Mouse (Mus musculus): Measurements from ENCODE around the gene Casp4. TPM values are rescaled to one million over a fixed set of nuclear protein-coding genes. Genes with fewer than 3 reads are reported as not detected.

The Casp4 gene
- polyA plus RNA-seq, 1 experiment from 2014 or later, result 0.78 TPM

- Histone ChIP-seq H3K9ac (ENCODE audit: low read depth, low read length) (no peak within 1 kb of the TSS), H3K9me3 (ENCODE audit: control insufficient read depth, low read length) (no peaks in the 10 kb centered on the region), H3K4me3 (ENCODE audit: low read depth, low read length) (no peak within 1 kb of the TSS), H3K27ac (ENCODE audit: low read depth, low read length) (no peak within 1 kb of the TSS), H3K36me3 (ENCODE audit: control insufficient read depth, insufficient read depth, low read length) (no peaks in the 10 kb centered on the region), H3K4me2 (no peak within 1 kb of the TSS), H3K27me3 (replicated peaks; ENCODE audit: control insufficient read depth, insufficient read depth, low read length) (no peaks in the 10 kb centered on the region), H3K4me1 (replicated peaks; ENCODE audit: control insufficient read depth, insufficient read depth, low read length) (no peaks in the 10 kb centered on the region)
- DNase-seq (ENCODE audit: low spot score) (no peak), ATAC-seq (replicated peaks; ENCODE audit: low FRiP score) (no peak)
- 75% methylated on average over 11 of the region's 11 CpGs for WGBS
Measured at GRCm38 (mm10) chr9:5298329-5299131, 10.1 kb upstream of the Casp4 start, which contains the start of gene Casp1. TSS of gene Casp1 (plus strand) at chr9:5298517.

GRCm38 (mm10) chr9:5299132-5299381 is 9.6 kb upstream of the Casp4 start:
- Histone ChIP-seq H3K27me3 (replicated peaks; ENCODE audit: control insufficient read depth, insufficient read depth, low read length) (no peaks in the 10 kb centered on the region), H3K9me3 (ENCODE audit: control insufficient read depth, low read length) (no peaks in the 10 kb centered on the region), H3K4me3 (ENCODE audit: low read depth, low read length) (no peak overlapping the region), H3K36me3 (ENCODE audit: control insufficient read depth, insufficient read depth, low read length) (no peaks in the 10 kb centered on the region), H3K4me2 (no peak overlapping the region), H3K27ac (ENCODE audit: low read depth, low read length) (no peak overlapping the region), H3K4me1 (replicated peaks; ENCODE audit: control insufficient read depth, insufficient read depth, low read length) (no peaks in the 10 kb centered on the region), H3K9ac (ENCODE audit: low read depth, low read length) (no peak overlapping the region)
- WGBS, result 65% methylated on average over 2 of the region's 2 CpGs
- ATAC-seq (replicated peaks; ENCODE audit: low FRiP score) (no peak), DNase-seq (ENCODE audit: low spot score) (no peak)

GRCm38 (mm10) chr9:5310112-5310511 is 1.5 kb downstream of the Casp4 start:
- Histone ChIP-seq H3K4me2 (no peak overlapping the region), H3K36me3 (ENCODE audit: control insufficient read depth, insufficient read depth, low read length) (no peaks in the 10 kb centered on the region), H3K9ac (ENCODE audit: low read depth, low read length) (no peak overlapping the region), H3K9me3 (ENCODE audit: control insufficient read depth, low read length) (no peaks in the 10 kb centered on the region), H3K27ac (ENCODE audit: low read depth, low read length) (no peak overlapping the region), H3K27me3 (replicated peaks; ENCODE audit: control insufficient read depth, insufficient read depth, low read length) (no peaks in the 10 kb centered on the region), H3K4me1 (replicated peaks; ENCODE audit: control insufficient read depth, insufficient read depth, low read length) (no peaks in the 10 kb centered on the region), H3K4me3 (ENCODE audit: low read depth, low read length) (no peak overlapping the region)
- ATAC-seq (replicated peaks; ENCODE audit: low FRiP score), result no peak
- DNase-seq (ENCODE audit: low spot score), result no peak

GRCm38 (mm10) chr9:5311435-5311834 is 2.8 kb downstream of the Casp4 start:
- Histone ChIP-seq H3K4me2 (no peak overlapping the region), H3K4me3 (ENCODE audit: low read depth, low read length) (no peak overlapping the region), H3K27me3 (replicated peaks; ENCODE audit: control insufficient read depth, insufficient read depth, low read length) (no peaks in the 10 kb centered on the region), H3K27ac (ENCODE audit: low read depth, low read length) (no peak overlapping the region), H3K9ac (ENCODE audit: low read depth, low read length) (no peak overlapping the region), H3K36me3 (ENCODE audit: control insufficient read depth, insufficient read depth, low read length) (no peaks in the 10 kb centered on the region), H3K4me1 (replicated peaks; ENCODE audit: control insufficient read depth, insufficient read depth, low read length) (no peaks in the 10 kb centered on the region), H3K9me3 (ENCODE audit: control insufficient read depth, low read length) (no peaks in the 10 kb centered on the region)
- 72% methylated on average over 4 of the region's 4 CpGs for WGBS
- ATAC-seq (replicated peaks; ENCODE audit: low FRiP score) (no peak), DNase-seq (ENCODE audit: low spot score) (no peak)

- no peak for DNase-seq (ENCODE audit: low spot score)
Measured at GRCm38 (mm10) chr9:5328204-5328603, 19.6 kb downstream of the Casp4 start.

DNA sequence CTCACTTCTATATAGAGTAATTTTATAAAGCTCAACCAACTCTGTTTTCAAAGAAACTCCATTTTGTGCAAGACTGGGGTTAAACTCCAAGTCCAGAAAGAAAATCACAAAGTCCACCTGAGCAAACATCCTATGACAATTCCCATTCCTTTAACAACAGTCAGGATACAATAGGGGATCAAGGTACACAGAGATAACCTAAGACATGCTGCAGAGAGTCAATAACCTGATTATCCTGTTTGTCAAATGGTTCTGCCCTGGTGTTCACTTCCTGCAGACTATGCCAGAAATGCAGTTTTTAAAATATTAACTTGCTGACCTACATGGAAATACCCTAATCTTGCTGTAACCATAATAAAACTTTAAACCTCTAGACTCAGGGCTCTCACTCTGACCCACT is 23.8 kb downstream of the Casp4 start:
- DNase-seq (ENCODE audit: low spot score), result no peak
- no peak overlapping the region for H3K4me3 ChIP-seq (ENCODE audit: low read depth, low read length)
- H3K27ac ChIP-seq (ENCODE audit: low read depth, low read length), result no peak overlapping the region
- no peaks in the 10 kb centered on the region for H3K27me3 ChIP-seq (replicated peaks; ENCODE audit: control insufficient read depth, insufficient read depth, low read length)
- H3K9me3 ChIP-seq (ENCODE audit: control insufficient read depth, low read length), result no peaks in the 10 kb centered on the region
- no peaks in the 10 kb centered on the region for H3K4me1 ChIP-seq (replicated peaks; ENCODE audit: control insufficient read depth, insufficient read depth, low read length)
- H3K9ac ChIP-seq (ENCODE audit: low read depth, low read length), result no peak overlapping the region
- H3K36me3 ChIP-seq (ENCODE audit: control insufficient read depth, insufficient read depth, low read length), result no peaks in the 10 kb centered on the region
- H3K4me2 ChIP-seq, result no peak overlapping the region
- no peak for ATAC-seq (replicated peaks; ENCODE audit: low FRiP score)

More at GRCm38 (mm10) chr9:5328204-5328603, 19.6 kb downstream of the Casp4 start:
- H3K27me3 ChIP-seq (replicated peaks; ENCODE audit: control insufficient read depth, insufficient read depth, low read length), result no peaks in the 10 kb centered on the region
- no peak overlapping the region for H3K4me2 ChIP-seq
- H3K27ac ChIP-seq (ENCODE audit: low read depth, low read length), result no peak overlapping the region
- ATAC-seq (replicated peaks; ENCODE audit: low FRiP score), result no peak
- no peak overlapping the region for H3K4me3 ChIP-seq (ENCODE audit: low read depth, low read length)
- WGBS, result 62% methylated on average over 3 of the region's 3 CpGs
- no peaks in the 10 kb centered on the region for H3K4me1 ChIP-seq (replicated peaks; ENCODE audit: control insufficient read depth, insufficient read depth, low read length)
- no peaks in the 10 kb centered on the region for H3K9me3 ChIP-seq (ENCODE audit: control insufficient read depth, low read length)
- H3K9ac ChIP-seq (ENCODE audit: low read depth, low read length), result no peak overlapping the region
- no peaks in the 10 kb centered on the region for H3K36me3 ChIP-seq (ENCODE audit: control insufficient read depth, insufficient read depth, low read length)

DNA sequence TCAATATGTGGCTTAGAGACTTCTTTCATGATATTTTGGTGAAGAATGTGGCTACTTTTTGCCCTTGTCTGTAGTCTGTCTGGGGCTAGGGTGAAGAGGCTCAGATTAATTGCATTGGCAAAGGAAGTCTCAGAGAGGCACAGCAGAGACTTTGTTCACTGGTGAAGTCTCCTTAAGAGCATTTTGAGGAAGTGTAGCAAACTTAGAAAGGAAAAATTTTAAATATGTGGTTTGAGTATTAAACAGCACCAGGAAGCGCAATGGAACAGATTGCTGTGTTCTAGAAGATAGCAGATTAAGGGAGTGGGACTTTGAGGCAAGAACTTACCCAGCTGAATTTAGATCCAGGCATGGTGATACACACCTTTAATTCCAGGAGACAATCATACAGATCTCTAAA is 24.8 kb downstream of the Casp4 start:
- Histone ChIP-seq H3K9ac (ENCODE audit: low read depth, low read length) (no peak overlapping the region), H3K4me3 (ENCODE audit: low read depth, low read length) (no peak overlapping the region), H3K27ac (ENCODE audit: low read depth, low read length) (no peak overlapping the region), H3K36me3 (ENCODE audit: control insufficient read depth, insufficient read depth, low read length) (no peaks in the 10 kb centered on the region), H3K27me3 (replicated peaks; ENCODE audit: control insufficient read depth, insufficient read depth, low read length) (no peaks in the 10 kb centered on the region), H3K4me2 (no peak overlapping the region), H3K9me3 (ENCODE audit: control insufficient read depth, low read length) (no peaks in the 10 kb centered on the region), H3K4me1 (replicated peaks; ENCODE audit: control insufficient read depth, insufficient read depth, low read length) (no peaks in the 10 kb centered on the region)
- 78% methylated on average over 1 of the region's 1 CpGs for WGBS
- no peak for ATAC-seq (replicated peaks; ENCODE audit: low FRiP score)
- no peak for DNase-seq (ENCODE audit: low spot score)

- Histone ChIP-seq H3K9me3 (ENCODE audit: control insufficient read depth, low read length) (no peaks in the 10 kb centered on the region), H3K27ac (ENCODE audit: low read depth, low read length) (no peak overlapping the region), H3K36me3 (ENCODE audit: control insufficient read depth, insufficient read depth, low read length) (no peaks in the 10 kb centered on the region), H3K4me1 (replicated peaks; ENCODE audit: control insufficient read depth, insufficient read depth, low read length) (no peaks in the 10 kb centered on the region), H3K9ac (ENCODE audit: low read depth, low read length) (no peak overlapping the region), H3K27me3 (replicated peaks; ENCODE audit: control insufficient read depth, insufficient read depth, low read length) (no peaks in the 10 kb centered on the region), H3K4me2 (no peak overlapping the region), H3K4me3 (ENCODE audit: low read depth, low read length) (no peak overlapping the region)
- ATAC-seq (replicated peaks; ENCODE audit: low FRiP score) (peak; percentile 53), DNase-seq (ENCODE audit: low spot score) (no peak)
- 33% methylated on average over 1 of the region's 1 CpGs for WGBS
Measured at GRCm38 (mm10) chr9:5343092-5343491, 34.5 kb downstream of the Casp4 start.

DNA sequence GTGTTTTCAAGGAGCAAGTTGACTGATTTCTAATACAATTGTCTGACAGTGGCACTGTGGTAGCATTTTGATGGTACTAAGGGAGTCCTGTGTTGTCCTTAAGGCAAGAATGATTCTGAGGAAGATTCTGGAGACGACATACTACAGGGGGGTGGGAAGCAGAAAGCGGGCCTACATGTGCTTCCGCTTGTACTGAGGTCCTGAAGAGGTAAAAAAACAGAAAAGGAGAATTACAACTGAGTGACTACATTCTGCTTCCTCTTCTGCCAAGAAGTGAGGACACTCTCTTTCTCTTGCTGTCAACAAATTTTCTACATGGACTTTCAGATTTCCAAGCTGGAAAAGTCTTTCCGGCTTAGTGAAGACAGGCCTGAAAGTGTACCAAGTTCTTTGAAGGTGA is 35.5 kb downstream of the Casp4 start:
- Histone ChIP-seq H3K4me2 (no peak overlapping the region), H3K4me1 (replicated peaks; ENCODE audit: control insufficient read depth, insufficient read depth, low read length) (no peaks in the 10 kb centered on the region), H3K36me3 (ENCODE audit: control insufficient read depth, insufficient read depth, low read length) (no peaks in the 10 kb centered on the region), H3K9me3 (ENCODE audit: control insufficient read depth, low read length) (no peaks in the 10 kb centered on the region), H3K27me3 (replicated peaks; ENCODE audit: control insufficient read depth, insufficient read depth, low read length) (no peaks in the 10 kb centered on the region), H3K27ac (ENCODE audit: low read depth, low read length) (no peak overlapping the region), H3K4me3 (ENCODE audit: low read depth, low read length) (no peak overlapping the region), H3K9ac (ENCODE audit: low read depth, low read length) (no peak overlapping the region)
- 84% methylated on average over 4 of the region's 4 CpGs for WGBS
- no peak for DNase-seq (ENCODE audit: low spot score)
- ATAC-seq (replicated peaks; ENCODE audit: low FRiP score), result no peak
